Mouse (Mus musculus): ENCODE data around the gene Ceacam1. TPM values are rescaled to one million over a fixed set of nuclear protein-coding genes. Genes with fewer than 3 reads are reported as not detected.
A peak's percentile ranks its signal among the peaks of the same experiment; 100 is the strongest.
"Not testable (repeated sequence)": the region's sequence is repeated elsewhere in the genome, so short reads cannot be mapped to it uniquely, and the experiment has no call there.

Gene Ceacam1
- polyA plus RNA-seq, 1 experiment from 2014 or later: 1.5 TPM

DNA sequence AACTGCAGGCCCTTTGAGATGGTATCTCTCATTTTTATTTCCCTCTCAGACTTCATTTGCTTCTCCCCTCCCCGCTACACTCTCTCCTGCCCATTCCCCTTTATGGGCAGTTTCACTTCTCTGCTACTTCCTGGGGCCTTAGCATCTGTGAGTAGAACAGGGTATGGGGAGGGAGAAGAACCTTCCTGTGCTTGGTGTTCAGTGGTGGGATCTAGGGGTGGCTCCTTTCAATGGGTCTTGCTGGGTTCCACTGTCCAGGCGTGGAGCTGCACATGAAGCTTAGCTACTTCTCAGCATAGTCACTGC is 41.9 kb downstream of the Ceacam1 start:
- H3K4me1 ChIP-seq: peaks cover 12% of the 10 kb centered on the region
- no peaks in the 10 kb centered on the region for H3K27me3 ChIP-seq (replicated peaks; ENCODE audit: low read depth, poor library complexity, severe bottlenecking)
- DNase-seq (ENCODE audit: low spot score): no peak
- H3K27ac ChIP-seq (replicated peaks): no peak overlapping the region
- 84% methylated on average over 2 of the region's 2 CpGs for WGBS
- H3K9me3 ChIP-seq: no peaks in the 10 kb centered on the region
- H3K4me3 ChIP-seq: no peak overlapping the region
- no peaks in the 10 kb centered on the region for H3K36me3 ChIP-seq (replicated peaks)

DNA sequence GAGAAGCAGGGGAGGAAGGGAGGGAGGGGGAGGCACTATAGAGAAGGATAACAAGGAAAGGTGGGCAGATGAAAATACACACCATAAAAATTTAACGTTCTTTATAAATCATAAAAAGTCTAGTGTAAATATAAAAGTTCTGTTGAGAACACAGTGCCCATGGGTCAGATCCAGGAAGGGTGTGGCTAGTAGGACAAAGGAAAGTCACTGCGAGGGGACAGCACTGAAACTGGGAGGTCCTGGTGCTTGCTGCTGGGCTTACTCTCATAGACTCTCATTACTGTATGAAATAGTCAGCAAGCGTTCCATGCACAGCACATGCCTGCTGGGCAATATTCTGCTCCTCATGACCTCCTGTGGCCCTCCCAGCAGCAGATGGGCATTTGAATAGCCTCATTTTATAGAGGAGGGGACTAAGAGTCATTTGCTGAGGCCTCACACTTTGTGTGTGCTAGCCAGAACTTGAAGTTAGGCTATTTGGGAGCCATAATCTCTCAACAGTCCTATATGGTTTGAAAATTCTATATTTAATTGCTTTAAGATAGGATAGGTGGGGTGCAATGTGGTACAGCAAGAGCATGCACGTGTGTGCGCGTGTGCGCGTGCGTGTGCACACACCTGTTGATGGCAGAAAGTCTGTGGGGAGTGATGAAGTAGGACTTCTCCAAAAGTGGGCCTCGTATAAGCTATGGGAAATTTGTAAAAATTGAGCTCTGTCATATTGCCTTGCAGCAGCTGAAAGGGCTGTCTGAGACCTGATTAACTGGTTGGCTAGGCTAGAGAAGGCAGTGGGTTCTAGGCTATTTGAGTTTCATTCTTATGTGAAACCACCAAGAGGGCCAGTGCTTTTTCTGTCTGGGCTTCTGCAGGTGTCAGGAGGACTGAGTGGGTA is 42.5 kb downstream of the Ceacam1 start:
- Histone ChIP-seq H3K36me3 (replicated peaks) (no peaks in the 10 kb centered on the region), H3K4me3 (no peak overlapping the region), H3K27me3 (replicated peaks; ENCODE audit: low read depth, poor library complexity, severe bottlenecking) (no peaks in the 10 kb centered on the region), H3K4me1 (peaks cover 12% of the 10 kb centered on the region), H3K9me3 (no peaks in the 10 kb centered on the region), H3K27ac (replicated peaks) (no peak overlapping the region)
- DNase-seq (ENCODE audit: low spot score): no peak
- 92% methylated on average over 10 of the region's 10 CpGs for WGBS

DNA sequence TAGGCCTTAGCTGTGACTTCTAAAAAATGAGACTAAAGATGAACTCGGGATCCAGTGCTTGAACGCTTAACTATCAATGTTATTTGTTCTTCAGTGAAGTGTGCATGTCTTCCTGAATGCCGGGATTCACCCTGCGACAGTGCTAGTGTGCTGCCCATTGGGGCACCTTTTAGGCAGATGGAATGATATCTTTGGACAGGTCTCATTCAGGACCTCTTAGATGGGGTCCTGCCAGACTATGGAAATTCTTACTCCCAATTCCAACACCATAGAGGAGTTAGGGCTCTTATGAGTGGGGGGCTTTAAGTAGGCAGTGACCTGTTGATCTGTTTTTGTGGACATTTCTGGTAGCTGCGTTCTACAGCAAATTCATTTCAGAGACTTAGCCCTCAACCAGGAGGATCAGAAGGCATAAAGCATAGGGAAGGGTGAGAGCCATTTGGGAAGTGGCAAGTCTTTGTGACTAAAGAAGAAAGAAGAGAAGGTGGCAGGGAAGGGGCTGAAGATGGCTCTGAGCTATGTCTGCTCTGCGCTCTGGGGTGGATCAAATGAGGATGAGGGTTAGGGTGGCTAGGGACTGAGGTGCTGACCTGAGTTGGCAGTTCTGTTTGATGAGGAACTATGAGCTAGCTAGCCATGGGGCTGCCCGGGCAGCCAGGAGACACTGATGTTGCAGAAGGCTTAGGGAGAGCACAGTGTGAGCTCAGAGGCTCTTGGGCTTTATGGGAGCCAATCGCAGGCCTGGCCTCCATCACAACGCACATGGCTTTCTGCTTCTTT is 43.4 kb downstream of the Ceacam1 start:
- no peak overlapping the region for H3K4me3 ChIP-seq

DNA sequence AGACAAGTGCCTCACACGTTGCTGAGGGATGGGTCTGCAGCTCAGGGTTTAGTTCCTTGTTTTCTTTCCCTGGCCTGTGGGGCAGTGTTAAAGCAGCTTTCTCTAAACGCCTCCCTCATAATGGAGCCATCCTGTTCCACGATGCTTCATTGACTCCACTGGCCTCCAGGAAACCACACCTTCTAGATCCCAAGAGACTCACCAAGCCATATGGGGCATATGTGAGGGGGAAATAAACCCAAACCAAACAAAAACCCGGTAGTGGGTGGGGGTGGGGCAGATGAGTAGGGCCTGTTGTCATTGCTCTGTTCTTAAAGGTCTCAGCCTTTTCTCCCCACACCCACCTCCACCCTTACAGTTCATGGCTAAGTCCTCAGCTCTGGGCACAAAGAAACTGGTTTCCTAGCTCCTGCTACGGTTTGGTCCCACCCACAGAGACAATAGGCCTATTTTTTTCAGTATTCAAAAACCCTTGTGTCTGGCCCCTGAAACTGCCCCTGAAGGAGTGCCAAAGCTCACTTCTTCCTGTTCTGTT is 44.3 kb downstream of the Ceacam1 start:
- Histone ChIP-seq H3K4me1 (peaks cover 12% of the 10 kb centered on the region), H3K27ac (replicated peaks) (peak overlapping the region; percentile 58), H3K36me3 (replicated peaks) (no peaks in the 10 kb centered on the region), H3K27me3 (replicated peaks; ENCODE audit: low read depth, poor library complexity, severe bottlenecking) (no peaks in the 10 kb centered on the region), H3K4me3 (no peak overlapping the region), H3K9me3 (no peaks in the 10 kb centered on the region)
- no peak for DNase-seq (ENCODE audit: low spot score)
- WGBS: 13% methylated on average over 5 of the region's 5 CpGs

More for the DNA sequence above, 43.4 kb downstream of the Ceacam1 start:
- DNase-seq (ENCODE audit: low spot score): no peak
- peak overlapping the region; percentile 21; the same call in 1 of the 2 replicates for H3K27ac ChIP-seq (replicated peaks)
- no peaks in the 10 kb centered on the region for H3K9me3 ChIP-seq
- no peaks in the 10 kb centered on the region for H3K27me3 ChIP-seq (replicated peaks; ENCODE audit: low read depth, poor library complexity, severe bottlenecking)
- peaks cover 12% of the 10 kb centered on the region for H3K4me1 ChIP-seq
- WGBS: 88% methylated on average over 9 of the region's 9 CpGs
- no peaks in the 10 kb centered on the region for H3K36me3 ChIP-seq (replicated peaks)

DNA sequence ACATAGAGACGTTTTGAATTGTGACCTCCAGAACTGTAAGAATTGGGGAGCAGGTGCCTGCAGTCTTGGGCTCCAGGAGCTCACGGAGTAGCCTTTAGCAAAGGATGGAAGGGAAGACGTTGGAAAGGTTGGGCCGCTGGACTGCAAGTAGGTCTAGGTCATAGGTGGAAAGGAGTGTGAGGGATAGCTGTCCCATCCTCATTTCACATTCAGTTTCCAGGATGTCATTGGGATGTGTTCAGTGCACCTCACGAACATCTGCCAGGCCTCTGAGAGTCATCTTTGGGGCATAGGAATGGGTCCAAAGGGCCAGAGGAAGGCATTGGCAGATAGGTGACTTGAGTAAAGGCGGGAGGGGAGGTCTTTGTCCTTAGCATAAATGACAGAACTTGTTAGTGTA is 45.0 kb downstream of the Ceacam1 start:
- WGBS: 87% methylated on average over 6 of the region's 6 CpGs
- Histone ChIP-seq H3K27me3 (replicated peaks; ENCODE audit: low read depth, poor library complexity, severe bottlenecking) (no peaks in the 10 kb centered on the region), H3K36me3 (replicated peaks) (no peaks in the 10 kb centered on the region), H3K27ac (replicated peaks) (peak overlapping the region; percentile 30; the same call in 1 of the 2 replicates), H3K4me1 (peaks cover 12% of the 10 kb centered on the region), H3K9me3 (no peaks in the 10 kb centered on the region), H3K4me3 (no peak overlapping the region)
- DNase-seq (ENCODE audit: low spot score): no peak

DNA sequence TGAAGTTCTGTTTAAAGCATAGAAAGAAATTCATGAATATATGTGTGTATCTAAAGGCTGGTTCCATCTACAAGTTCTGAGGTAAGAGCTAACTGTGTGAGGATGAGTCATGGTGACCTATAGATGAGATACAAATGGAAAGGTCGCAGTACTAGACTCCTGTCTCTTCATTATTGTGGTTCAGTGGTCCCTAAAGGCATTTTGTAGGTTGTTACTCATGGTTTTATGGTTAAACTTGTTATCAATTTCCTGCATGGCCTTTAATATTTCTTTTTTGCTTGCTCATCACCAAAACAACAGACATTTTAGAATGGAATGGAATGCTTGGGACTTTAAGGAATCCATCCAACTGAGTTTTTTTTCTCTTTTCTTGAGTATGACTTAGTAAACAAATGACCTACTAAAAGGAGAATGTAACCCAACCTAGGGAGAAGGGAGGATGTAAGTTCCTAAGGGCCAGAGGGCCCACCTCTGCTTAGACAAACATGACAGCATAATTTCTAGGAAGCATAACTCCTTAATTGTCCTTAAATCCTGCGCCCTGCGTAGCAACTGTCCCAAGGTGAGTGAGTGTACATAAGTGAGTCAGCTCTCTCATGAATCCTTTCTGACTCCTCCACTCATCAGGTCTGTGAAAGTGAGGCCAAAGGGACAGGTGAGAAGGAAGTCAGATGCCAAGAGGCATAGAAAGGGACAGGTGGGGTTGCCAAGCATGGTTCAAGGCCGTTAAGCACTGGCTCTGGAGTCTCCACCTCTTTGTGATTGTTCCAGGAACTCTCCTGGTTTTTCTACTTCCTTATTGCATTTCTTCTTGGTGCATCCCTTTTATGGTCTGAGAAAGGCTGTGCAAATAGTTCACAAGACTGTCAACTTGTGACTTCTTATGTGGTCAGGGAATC is 47.3 kb downstream of the Ceacam1 start:
- Histone ChIP-seq H3K27me3 (replicated peaks; ENCODE audit: low read depth, poor library complexity, severe bottlenecking) (no peaks in the 10 kb centered on the region), H3K4me1 (peaks cover 12% of the 10 kb centered on the region), H3K27ac (replicated peaks) (no peak overlapping the region), H3K36me3 (replicated peaks) (no peaks in the 10 kb centered on the region), H3K9me3 (no peaks in the 10 kb centered on the region), H3K4me3 (no peak overlapping the region)
- DNase-seq (ENCODE audit: low spot score): no peak
- 85% methylated on average over 4 of the region's 4 CpGs for WGBS

DNA sequence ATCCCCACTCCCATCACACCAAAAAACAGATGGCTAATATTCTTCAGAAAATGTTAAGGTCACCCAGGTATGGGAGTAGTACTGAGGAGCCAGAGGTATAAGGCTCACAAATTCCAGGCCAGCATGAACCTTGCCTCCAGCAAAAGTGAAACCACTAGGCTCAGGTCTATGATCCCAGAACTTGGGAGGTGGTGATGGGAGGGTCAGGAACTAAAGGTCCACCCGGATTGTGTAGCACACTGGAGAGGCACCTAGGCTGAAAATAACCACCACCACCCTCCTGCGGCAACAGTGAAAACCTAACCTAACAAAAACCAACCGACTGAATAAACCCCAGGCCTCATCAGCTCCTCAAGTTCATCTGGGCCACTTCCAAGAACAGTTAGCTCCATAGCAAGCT is 49.1 kb downstream of the Ceacam1 start:
- Histone ChIP-seq H3K27ac (replicated peaks) (no peak overlapping the region), H3K36me3 (replicated peaks) (no peaks in the 10 kb centered on the region), H3K27me3 (replicated peaks; ENCODE audit: low read depth, poor library complexity, severe bottlenecking) (peaks cover 4% of the 10 kb centered on the region; the same call in 1 of the 2 replicates), H3K4me3 (no peak overlapping the region), H3K4me1 (peaks cover 9% of the 10 kb centered on the region), H3K9me3 (no peaks in the 10 kb centered on the region)
- no peak for DNase-seq (ENCODE audit: low spot score)
- WGBS: 90% methylated on average over 3 of the region's 3 CpGs

DNA sequence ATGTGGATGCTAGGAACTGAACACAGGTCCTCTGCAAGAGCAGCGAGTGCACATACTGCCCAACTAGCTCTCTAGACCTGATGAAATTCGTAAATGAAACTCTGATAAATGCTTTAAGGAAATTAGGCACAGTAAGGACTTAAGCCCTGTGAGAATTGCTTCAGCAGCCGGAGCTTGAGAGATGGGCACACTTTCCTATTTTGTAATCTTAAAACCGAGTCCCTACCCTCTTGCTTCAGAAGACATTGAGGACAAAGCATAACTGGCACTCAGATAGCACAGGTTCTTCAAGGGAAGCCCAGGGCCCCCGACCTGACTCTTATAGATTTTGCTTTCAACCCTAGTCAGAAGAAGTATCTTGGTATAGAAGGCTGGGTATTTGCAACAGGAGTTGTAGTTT is 50.3 kb downstream of the Ceacam1 start:
- H3K27ac ChIP-seq (replicated peaks): no peak overlapping the region
- H3K27me3 ChIP-seq (replicated peaks; ENCODE audit: low read depth, poor library complexity, severe bottlenecking): peaks cover 16% of the 10 kb centered on the region
- H3K9me3 ChIP-seq: no peaks in the 10 kb centered on the region
- no peak overlapping the region for H3K4me3 ChIP-seq
- no peak for DNase-seq (ENCODE audit: low spot score)
- 81% methylated on average over 5 of the region's 5 CpGs for whole genome bisulfite sequencing
- H3K36me3 ChIP-seq (replicated peaks): no peaks in the 10 kb centered on the region
- peaks cover 6% of the 10 kb centered on the region; the same call in 1 of the 2 replicates for H3K4me1 ChIP-seq

DNA sequence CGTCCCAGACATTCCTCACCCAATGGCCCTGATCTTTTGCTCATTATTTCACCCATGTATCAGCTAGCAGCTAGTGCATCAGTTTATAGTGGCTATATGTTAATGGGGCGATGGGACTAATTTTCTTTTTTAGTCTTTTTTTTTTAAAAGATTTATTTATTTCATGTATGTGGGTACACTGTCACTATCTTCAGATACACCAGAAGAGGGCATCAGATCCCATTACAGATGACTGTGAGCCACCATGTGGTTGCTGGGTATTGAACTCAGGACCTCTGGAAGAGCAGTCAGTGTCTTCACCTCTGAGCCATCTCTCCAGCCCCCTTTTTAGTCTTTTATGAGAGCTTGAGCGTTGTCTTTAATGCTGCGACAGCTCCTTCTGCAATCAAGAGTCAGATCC is 51.0 kb downstream of the Ceacam1 start:
- peaks cover 24% of the 10 kb centered on the region for H3K27me3 ChIP-seq (replicated peaks; ENCODE audit: low read depth, poor library complexity, severe bottlenecking)
- DNase-seq (ENCODE audit: low spot score); H3K9me3 ChIP-seq; H3K4me3 ChIP-seq; H3K4me1 ChIP-seq; H3K27ac ChIP-seq (replicated peaks); H3K36me3 ChIP-seq (replicated peaks): not testable (repeated sequence)
- 89% methylated on average over 4 of the region's 4 CpGs for WGBS

DNA sequence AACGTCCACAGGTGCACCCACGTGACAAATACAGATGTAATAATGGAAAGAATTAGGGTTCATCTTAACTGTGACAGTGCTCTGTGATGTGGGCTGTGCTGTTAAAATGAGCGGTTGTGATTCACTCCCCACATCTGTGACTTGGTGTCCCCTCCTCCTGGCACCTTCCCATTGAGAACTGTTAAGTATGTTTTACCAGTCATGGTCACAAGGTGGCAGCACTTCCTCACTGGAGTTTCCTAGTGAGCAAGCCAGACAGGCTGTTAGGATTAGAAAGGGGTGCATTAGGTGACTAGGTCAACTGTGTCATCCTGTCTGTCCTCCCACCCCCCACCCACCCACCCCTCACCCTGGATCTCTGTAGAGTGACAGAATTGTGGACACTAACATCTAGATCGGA is 53.0 kb downstream of the Ceacam1 start:
- DNase-seq (ENCODE audit: low spot score): peak; percentile 75
- Histone ChIP-seq H3K36me3 (replicated peaks) (no peaks in the 10 kb centered on the region), H3K4me3 (no peak overlapping the region), H3K4me1 (peaks cover 6% of the 10 kb centered on the region; the same call in 1 of the 2 replicates), H3K27ac (replicated peaks) (no peak overlapping the region), H3K27me3 (replicated peaks; ENCODE audit: low read depth, poor library complexity, severe bottlenecking) (peaks cover 25% of the 10 kb centered on the region), H3K9me3 (no peaks in the 10 kb centered on the region)
- 34% methylated on average over 4 of the region's 4 CpGs for WGBS

DNA sequence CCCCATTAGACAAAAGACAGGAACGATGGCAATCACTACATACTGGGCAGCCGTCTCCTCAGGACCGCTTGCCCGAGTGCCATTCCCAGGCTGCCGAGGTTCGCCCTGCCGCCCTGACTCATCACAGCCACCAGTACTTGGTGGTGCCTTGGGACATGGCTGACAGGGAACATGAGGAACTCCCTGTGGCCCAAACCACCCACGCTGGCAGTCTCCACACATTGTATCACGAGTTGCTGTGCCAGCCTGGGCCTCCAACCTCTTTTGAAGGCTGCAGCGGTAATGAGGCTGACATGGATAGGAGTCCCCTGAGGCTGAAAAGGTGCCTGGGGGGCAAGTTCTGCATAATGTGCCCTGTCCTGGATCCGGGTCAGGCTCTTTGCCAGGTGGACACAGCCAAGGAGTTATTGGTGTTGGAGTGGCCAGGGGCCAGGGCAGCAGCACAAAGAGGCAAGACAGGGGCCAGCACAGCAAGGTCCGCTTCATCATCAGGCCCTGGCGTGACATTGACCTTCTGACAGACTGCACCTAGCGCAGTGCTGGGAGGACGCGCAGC is 55.0 kb downstream of the Ceacam1 start:
- H3K36me3 ChIP-seq (replicated peaks): no peaks in the 10 kb centered on the region
- peaks cover 6% of the 10 kb centered on the region; the same call in 1 of the 2 replicates for H3K4me1 ChIP-seq
- 68% methylated on average over 16 of the region's 16 CpGs for WGBS
- no peaks in the 10 kb centered on the region for H3K9me3 ChIP-seq
- H3K27ac ChIP-seq (replicated peaks): no peak overlapping the region
- H3K27me3 ChIP-seq (replicated peaks; ENCODE audit: low read depth, poor library complexity, severe bottlenecking): peaks cover 25% of the 10 kb centered on the region
- H3K4me3 ChIP-seq: no peak overlapping the region
- DNase-seq (ENCODE audit: low spot score): no peak

DNA sequence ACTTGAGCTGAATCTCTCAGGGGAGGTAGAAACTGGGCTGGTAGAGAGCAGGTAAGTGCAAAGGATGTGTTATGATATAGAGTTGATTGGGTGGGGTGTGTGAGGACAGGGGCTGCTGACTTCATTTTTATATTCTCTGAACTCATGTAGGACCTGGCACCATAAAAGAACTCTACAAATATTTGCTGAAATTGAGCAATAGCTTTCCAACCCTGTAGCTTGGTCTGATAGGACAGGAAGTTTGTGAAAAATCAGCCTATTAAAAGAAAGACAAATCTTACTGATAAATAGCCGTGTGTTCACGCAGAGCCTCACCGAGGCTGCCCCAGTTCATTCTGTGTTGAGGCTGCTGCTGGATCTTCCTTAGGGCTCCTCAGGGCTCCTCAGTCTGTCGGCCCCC is 57.5 kb downstream of the Ceacam1 start:
- H3K9me3 ChIP-seq: no peaks in the 10 kb centered on the region
- no peak overlapping the region for H3K27ac ChIP-seq (replicated peaks)
- H3K4me3 ChIP-seq: no peak overlapping the region
- no peak for DNase-seq (ENCODE audit: low spot score)
- 89% methylated on average over 4 of the region's 4 CpGs for WGBS
- H3K27me3 ChIP-seq (replicated peaks; ENCODE audit: low read depth, poor library complexity, severe bottlenecking): peaks cover 25% of the 10 kb centered on the region
- H3K36me3 ChIP-seq (replicated peaks): no peaks in the 10 kb centered on the region
- peaks cover 6% of the 10 kb centered on the region; the same call in 1 of the 2 replicates for H3K4me1 ChIP-seq

Data from embryonic facial prominence, embryonic 10.5 days (tissue).